Mouse (Mus musculus) heart, adult 2 months (tissue): ENCODE measurements around the gene Stxbp6.

Source experiments
- CTCF ChIP-seq: fragments of 200-600 bp; IDR thresholded peaks from 2 replicates; pipeline ENCODE4 v1.8.1; 2022; ENCODE audit warnings: antibody characterized with exemption, mild to moderate bottlenecking, moderate library complexity
- POLR2A ChIP-seq: fragments of 200-500 bp; IDR thresholded peaks from 2 replicates; pipeline ENCODE4 v1.6.1; 2011; ENCODE audit warnings: mild to moderate bottlenecking, low read depth, low read length, control low read depth; ENCODE audit not compliant: insufficient read depth

DNA sequence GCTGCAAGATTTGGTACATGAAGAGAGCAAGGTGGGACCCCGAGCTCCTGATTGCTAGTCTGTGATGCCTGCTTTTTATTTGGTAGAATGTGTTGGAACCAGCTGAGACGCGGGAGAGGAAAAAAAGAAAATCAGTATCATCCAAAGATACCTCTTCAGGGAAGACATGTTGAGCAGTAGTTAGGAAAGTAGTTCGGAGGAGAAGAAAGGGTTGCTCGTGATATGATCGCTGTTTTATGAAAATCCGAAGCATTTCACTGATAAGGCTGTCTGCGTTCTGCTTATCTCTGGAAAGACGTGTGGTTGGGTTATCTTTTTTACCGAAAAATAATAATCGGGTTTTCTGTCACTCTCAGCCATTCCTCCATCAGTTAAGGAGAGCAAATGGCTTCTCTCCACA is 1.1 kb upstream of the Stxbp6 start:
- TF ChIP-seq POLR2A (no peak), CTCF (no peak)
